Mouse (Mus musculus) left cerebral cortex, adult 2 months (tissue): Measurements from ENCODE around the gene Nubp1. TPM values are rescaled to one million over a fixed set of nuclear protein-coding genes. Genes with fewer than 3 reads are reported as not detected.
A peak's percentile ranks its signal among the peaks of the same experiment; 100 is the strongest.

Source experiments
- DNase-seq, 2 experiments: peaks; one replicate each; pipeline ENCODE4 v3.0.0; 2021 to 2022; ENCODE audit warnings: low spot score in 2 of 2, mixed read lengths in 1 of 2; ENCODE audit errors: extremely low spot score in 1 of 2
- H3K27ac ChIP-seq: fragments of 200-600 bp; 2 replicates; pipeline ENCODE4 v1.8.1; 2022
- H3K4me3 ChIP-seq: fragments of 200-600 bp; 2 replicates; pipeline ENCODE4 v1.8.1; 2022
- CTCF ChIP-seq: fragments of 200-600 bp; IDR thresholded peaks from 2 replicates; pipeline ENCODE4 v1.8.1; 2022; ENCODE audit warnings: antibody characterized with exemption, mild to moderate bottlenecking, moderate library complexity
- intact Hi-C: fragments of 180-260 bp; cut with DNase I; formaldehyde crosslinking; loops from one replicate; pipeline ENCODE4 v1.15.1; 2025
- total RNA-seq, 2 experiments: library from RNA; stranded (reverse); gene quantifications; 2 replicates each; pipeline ENCODE4 v1.2.3; 2021

The Nubp1 gene
- total RNA-seq, 2 experiments from 2014 or later, result 16.9 to 17.5 TPM

- no peak overlapping the region for H3K27ac ChIP-seq
- intact Hi-C loops, result no loop called here
- TF ChIP-seq CTCF, result no peak
- DNase-seq, result peak; percentile 57 to 67
- H3K4me3 ChIP-seq, result no peak overlapping the region
Measured at GRCm38 (mm10) chr16:10452445-10452896, 40.7 kb downstream of the Nubp1 start.

DNA sequence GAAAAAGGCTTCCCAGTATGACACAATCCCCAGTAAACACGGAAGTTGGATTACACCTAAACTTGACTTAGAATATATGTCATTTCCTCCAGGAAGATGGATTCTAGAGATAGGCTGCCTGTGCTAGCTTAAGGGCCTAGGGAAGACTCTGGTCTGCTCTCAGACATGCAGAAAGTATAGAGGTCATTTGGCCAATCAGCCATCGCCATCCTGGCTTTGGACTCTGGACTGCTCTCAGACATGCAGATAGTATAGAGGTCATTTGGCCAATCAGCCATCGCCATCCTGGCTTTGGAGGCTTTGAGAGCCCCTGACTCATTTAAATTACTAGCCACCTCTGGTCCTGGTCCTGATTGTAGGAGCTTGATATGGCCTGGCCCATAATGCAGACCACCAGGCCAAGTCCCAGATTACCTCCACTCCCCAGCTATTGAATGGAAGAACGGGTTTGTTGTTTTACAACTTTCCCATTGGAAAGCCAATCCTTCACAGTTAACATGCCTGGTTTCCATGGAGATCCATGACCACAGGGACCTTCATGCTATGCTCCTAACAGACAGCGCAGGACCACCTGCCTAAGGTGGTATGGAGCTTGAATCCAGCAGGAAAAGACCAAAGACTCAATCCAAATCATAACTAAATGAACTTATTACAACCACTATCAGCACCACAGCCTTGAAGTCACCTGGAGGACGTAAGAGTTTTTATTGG is 42.3 kb downstream of the Nubp1 start:
- no peak for TF ChIP-seq CTCF
- intact Hi-C loops, result no loop called here
- no peak overlapping the region for H3K27ac ChIP-seq
- no peak overlapping the region for H3K4me3 ChIP-seq
- no peak for DNase-seq

- Histone ChIP-seq H3K4me3 (no peak overlapping the region), H3K27ac (no peak overlapping the region)
- no peak for TF ChIP-seq CTCF
- no peak for DNase-seq
- intact Hi-C loops, result no loop called here
Measured at GRCm38 (mm10) chr16:10454583-10454974, 42.8 kb downstream of the Nubp1 start.

DNA sequence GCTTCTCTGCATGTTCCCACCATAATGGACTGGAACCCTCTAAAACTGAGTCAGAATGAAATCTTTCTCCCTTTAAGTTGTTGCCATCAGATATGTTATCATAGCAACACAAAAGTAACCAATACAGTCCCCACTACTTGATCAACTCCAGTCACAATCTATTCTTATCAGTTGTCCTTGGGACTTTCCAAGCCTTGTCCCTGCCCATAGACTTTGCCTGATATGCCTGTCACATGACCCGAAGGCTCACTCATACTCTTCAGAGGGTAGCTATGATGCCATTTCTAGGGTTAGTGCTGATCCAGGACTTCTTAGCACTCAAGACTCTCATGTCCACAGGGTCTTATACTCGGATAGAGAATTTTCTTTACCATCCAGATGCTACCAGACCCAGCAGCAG is 48.4 kb downstream of the Nubp1 start:
- no peak for DNase-seq
- Histone ChIP-seq H3K4me3 (no peak overlapping the region), H3K27ac (no peak overlapping the region)
- intact Hi-C loops, result no loop called here
- TF ChIP-seq CTCF, result no peak

- no peak for TF ChIP-seq CTCF
- no peak for DNase-seq
- Histone ChIP-seq H3K4me3 (no peak overlapping the region), H3K27ac (no peak overlapping the region)
- intact Hi-C loops, result no loop called here
Measured at GRCm38 (mm10) chr16:10461178-10461577, 49.4 kb downstream of the Nubp1 start.

DNA sequence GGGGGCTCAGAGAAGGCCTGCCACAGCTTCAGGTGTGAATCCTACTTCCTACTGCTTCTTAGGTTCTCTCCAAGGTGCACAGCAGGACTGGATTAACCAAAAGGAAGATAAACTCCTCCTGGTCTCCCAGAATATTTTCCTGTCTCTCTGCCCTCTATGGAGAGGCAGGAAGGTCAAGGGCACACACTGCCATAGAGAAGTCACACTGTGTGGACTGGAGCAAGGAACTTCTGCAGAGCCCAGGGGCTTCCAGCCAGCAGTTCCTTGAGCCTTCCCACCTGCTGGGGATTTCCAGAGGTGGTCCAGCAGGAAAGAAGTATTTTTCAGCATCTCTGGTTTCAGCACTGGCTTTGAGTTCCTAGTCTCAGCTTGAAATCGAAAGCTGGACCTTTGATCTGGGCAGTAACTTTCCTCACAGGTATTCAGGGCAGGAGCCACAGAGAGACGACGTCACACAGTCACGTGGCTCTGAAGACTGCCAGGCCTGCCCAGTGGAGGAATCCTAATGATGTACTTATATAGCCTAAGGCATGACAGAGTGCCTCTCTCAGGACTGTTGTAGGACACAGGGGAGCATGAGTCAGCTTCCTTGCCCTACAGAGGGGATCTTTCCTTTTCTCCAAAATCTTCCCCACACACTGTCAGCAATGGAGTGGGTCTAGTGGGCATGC is 53.4 kb downstream of the Nubp1 start:
- no peak for DNase-seq
- no peak for TF ChIP-seq CTCF
- intact Hi-C loops, result no loop called here
- Histone ChIP-seq H3K4me3 (no peak overlapping the region), H3K27ac (no peak overlapping the region)

DNA sequence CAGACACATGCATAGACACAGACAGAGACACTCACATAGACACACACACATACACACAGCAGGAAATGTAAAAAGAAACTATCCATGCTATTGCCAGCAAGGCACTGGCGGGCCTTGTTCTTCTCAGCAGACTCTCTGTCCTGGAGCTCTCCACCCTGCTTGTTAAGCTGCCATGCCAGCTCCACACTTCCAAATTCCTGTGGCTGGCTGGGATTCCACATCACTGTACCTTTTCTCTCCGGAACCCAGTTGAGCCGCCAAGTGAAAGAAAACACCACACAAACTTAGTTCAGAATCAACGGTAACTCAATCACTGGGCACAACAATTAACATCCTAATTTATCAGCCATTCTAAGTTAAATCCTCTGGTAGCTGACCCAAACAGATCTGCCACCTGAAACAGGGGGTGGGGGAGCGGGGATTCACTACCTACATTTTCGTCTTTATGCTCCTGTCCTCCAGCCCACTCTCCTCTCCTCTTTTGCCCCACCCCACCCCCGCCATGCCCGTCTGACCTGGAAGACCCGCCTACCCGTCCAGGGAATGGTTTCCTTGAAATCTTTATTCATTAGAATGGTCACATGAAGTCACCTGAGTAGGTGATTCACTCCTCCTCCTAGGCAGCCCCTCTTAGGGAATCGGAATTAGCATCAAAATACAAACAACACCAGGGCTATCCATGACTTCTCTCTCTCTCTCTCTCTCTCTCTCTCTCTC is 55.8 kb downstream of the Nubp1 start:
- Histone ChIP-seq H3K4me3 (no peak overlapping the region), H3K27ac (no peak overlapping the region)
- intact Hi-C loops, result no loop called here
- TF ChIP-seq CTCF, result no peak
- DNase-seq, result no peak

GRCm38 (mm10) chr16:10468201-10468600 is 56.5 kb downstream of the Nubp1 start:
- TF ChIP-seq CTCF, result no peak
- Histone ChIP-seq H3K27ac (no peak overlapping the region), H3K4me3 (no peak overlapping the region)
- no peak for DNase-seq
- intact Hi-C loops, result no loop called here

DNA sequence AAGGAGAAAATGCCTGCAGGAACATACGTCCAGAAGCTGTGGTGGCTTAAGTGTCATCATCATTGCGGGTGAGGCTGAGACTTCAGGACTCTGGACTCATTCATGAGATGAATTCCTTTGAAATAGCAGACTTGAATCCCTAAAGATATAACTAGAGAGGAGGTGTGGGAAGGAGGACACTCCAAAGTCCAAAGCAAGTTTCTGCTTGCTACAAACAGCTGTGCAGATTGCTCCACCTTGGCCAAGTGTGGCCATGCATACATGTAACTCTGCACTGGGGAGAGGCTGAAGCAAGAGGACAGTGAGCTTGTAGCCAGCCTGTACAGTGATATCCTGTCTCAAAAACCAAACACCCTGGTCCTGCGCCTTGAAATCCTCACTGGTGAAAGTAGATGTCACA is 60.2 kb downstream of the Nubp1 start:
- H3K4me3 ChIP-seq, result no peak overlapping the region
- intact Hi-C loops, result no loop called here
- TF ChIP-seq CTCF, result no peak
- DNase-seq, result no peak
- H3K27ac ChIP-seq, result no peak overlapping the region

Other genes with a start within 250 kb of the Nubp1 start
- not detected for gene Rpl39l, start 241.7 kb upstream of the Nubp1 start, total RNA-seq
- not detected for gene Atf7ip2, start 219.2 kb upstream of the Nubp1 start, total RNA-seq
- gene Emp2, start 98.0 kb upstream of the Nubp1 start, total RNA-seq, result 10 to 100 TPM; 12.9 to 13.2 TPM
- gene Tekt5, start 16.5 kb upstream of the Nubp1 start, total RNA-seq, result 1 to 10 TPM; 7.9 to 9.2 TPM
- 10 to 100 TPM; 27.2 to 27.3 TPM for gene Tvp23a, start 35.4 kb downstream of the Nubp1 start, total RNA-seq
- gene Ciita, start 68.1 kb downstream of the Nubp1 start, total RNA-seq, result under 1 TPM in 1 of 2 experiments, not detected in 1; 0.18 TPM
- gene Dexi, start 131.1 kb downstream of the Nubp1 start, total RNA-seq, result 10 to 100 TPM; 68.7 to 72.3 TPM
- 100 to 1,000 TPM; 105 to 106 TPM for gene Clec16a, start 133.4 kb downstream of the Nubp1 start, total RNA-seq